Mouse (Mus musculus) liver, embryonic 14.5 days (tissue): ENCODE measurements around the gene Ubl5.

Source experiments
- CTCF ChIP-seq: IDR thresholded peaks from 2 replicates; pipeline ENCODE4 v1.5.1; 2016; ENCODE audit warnings: antibody characterized with exemption, low read depth, control low read depth
- EP300 ChIP-seq: IDR thresholded peaks from 2 replicates; pipeline ENCODE4 v1.6.1; 2016; ENCODE audit warnings: antibody characterized with exemption, low read depth

GRCm38 (mm10) chr9:20664366-20664765 lies 21.7 kb downstream of the Ubl5 start:
- TF ChIP-seq CTCF (no peak), EP300 (no peak)
